Mouse (Mus musculus) heart, adult 2 months (tissue): ENCODE measurements around the gene Krt4. TPM values are rescaled to one million over a fixed set of nuclear protein-coding genes. Genes with fewer than 3 reads are reported as not detected.

Experiments
- DNase-seq, 2 experiments: peaks; one replicate each; pipeline ENCODE4 v3.0.0; 2021
- H3K27ac ChIP-seq: fragments of 200-600 bp; 2 replicates; pipeline ENCODE4 v1.8.1; 2022
- H3K27me3 ChIP-seq: fragments of 200-500 bp; 2 replicates; pipeline ENCODE4 v1.6.1; 2012; ENCODE audit warnings: mild to moderate bottlenecking, low read length, inconsistent platforms, mixed read lengths; ENCODE audit not compliant: control insufficient read depth, insufficient read depth
- H3K36me3 ChIP-seq: fragments of 200-500 bp; 2 replicates; pipeline ENCODE4 v1.6.1; 2012; ENCODE audit warnings: low read length, inconsistent platforms; ENCODE audit not compliant: control insufficient read depth, insufficient read depth
- H3K4me1 ChIP-seq: fragments of 200-500 bp; 2 replicates; pipeline ENCODE4 v1.6.1; 2011; ENCODE audit warnings: low read length; ENCODE audit not compliant: control insufficient read depth, insufficient read depth
- H3K4me3 ChIP-seq: fragments of 200-600 bp; 2 replicates; pipeline ENCODE4 v1.8.1; 2022
- H3K79me2 ChIP-seq: fragments of 200-500 bp; replicated peaks from 2 replicates; pipeline ENCODE4 v1.6.1; 2012; ENCODE audit warnings: mild to moderate bottlenecking, inconsistent platforms, low read length, moderate library complexity, mixed read lengths; ENCODE audit not compliant: control insufficient read depth, insufficient read depth
- H3K9ac ChIP-seq: fragments of 200-500 bp; 2 replicates; pipeline ENCODE4 v1.6.1; 2012; ENCODE audit warnings: low read depth, mild to moderate bottlenecking, control low read depth, inconsistent platforms, low read length, mixed read lengths
- CTCF ChIP-seq: fragments of 200-600 bp; IDR thresholded peaks from 2 replicates; pipeline ENCODE4 v1.8.1; 2022; ENCODE audit warnings: antibody characterized with exemption, mild to moderate bottlenecking, moderate library complexity
- EP300 ChIP-seq: fragments of 200-500 bp; IDR thresholded peaks from 2 replicates; pipeline ENCODE4 v1.6.1; 2011; ENCODE audit warnings: low read depth, low read length, control low read depth; ENCODE audit not compliant: insufficient read depth
- POLR2A ChIP-seq: fragments of 200-500 bp; IDR thresholded peaks from 2 replicates; pipeline ENCODE4 v1.6.1; 2011; ENCODE audit warnings: mild to moderate bottlenecking, low read depth, low read length, control low read depth; ENCODE audit not compliant: insufficient read depth
- WGBS: fragments of 180-500 bp; shearing (Covaris S2); methylation state at CpG from one replicate; pipeline ENCODE4 v1.1.7; 2018; 5-methylcytosine and 5-hydroxymethylcytosine counted together
- intact Hi-C: fragments of 180-260 bp; cut with DNase I; formaldehyde crosslinking; loops from one replicate; pipeline ENCODE4 v1.15.1; 2025
- polyA plus RNA-seq: library from polyadenylated mRNA; depleted of rRNA; stranded (reverse); fragments of >200 nt; gene quantifications from 2 replicates; pipeline ENCODE4 v1.2.3, GENCODE M21; 2012
- total RNA-seq, 2 experiments: library from RNA; stranded (reverse); gene quantifications; 2 replicates each; pipeline ENCODE4 v1.2.3; 2021

The Krt4 gene
- total and polyA plus RNA-seq, 3 experiments, result 0.43 TPM; not detected in 2

DNA sequence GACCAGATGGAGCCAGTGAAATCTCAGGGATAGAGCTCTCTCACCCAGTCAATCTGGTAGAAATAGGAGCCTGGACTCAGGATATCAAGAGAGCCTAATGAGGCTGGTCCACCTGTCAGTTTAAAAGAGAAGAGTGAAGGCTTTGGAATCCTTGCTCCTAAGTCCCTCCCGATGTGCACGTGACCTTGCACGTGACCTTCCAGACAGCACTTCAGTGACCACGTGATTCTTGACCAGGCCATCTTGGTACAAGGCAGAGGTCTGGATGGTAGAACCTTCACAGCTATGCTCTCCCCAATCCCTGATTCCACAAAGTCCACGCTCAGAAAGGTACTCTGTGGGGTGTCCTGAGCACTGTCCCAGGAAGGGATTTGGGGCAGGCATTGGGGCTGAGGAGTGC is 19.7 kb downstream of the Krt4 start:
- Histone ChIP-seq H3K79me2 (no peaks in the 10 kb centered on the region), H3K9ac (no peak overlapping the region), H3K27me3 (no peaks in the 10 kb centered on the region), H3K36me3 (no peaks in the 10 kb centered on the region), H3K27ac (no peak overlapping the region), H3K4me3 (no peak overlapping the region), H3K4me1 (no peaks in the 10 kb centered on the region)
- intact Hi-C loops, result no loop called here
- no peak for TF ChIP-seq POLR2A
- TF ChIP-seq EP300, result no peak
- TF ChIP-seq CTCF, result no peak
- WGBS, result 79% methylated on average over 5 of the region's 5 CpGs
- no peak for DNase-seq

DNA sequence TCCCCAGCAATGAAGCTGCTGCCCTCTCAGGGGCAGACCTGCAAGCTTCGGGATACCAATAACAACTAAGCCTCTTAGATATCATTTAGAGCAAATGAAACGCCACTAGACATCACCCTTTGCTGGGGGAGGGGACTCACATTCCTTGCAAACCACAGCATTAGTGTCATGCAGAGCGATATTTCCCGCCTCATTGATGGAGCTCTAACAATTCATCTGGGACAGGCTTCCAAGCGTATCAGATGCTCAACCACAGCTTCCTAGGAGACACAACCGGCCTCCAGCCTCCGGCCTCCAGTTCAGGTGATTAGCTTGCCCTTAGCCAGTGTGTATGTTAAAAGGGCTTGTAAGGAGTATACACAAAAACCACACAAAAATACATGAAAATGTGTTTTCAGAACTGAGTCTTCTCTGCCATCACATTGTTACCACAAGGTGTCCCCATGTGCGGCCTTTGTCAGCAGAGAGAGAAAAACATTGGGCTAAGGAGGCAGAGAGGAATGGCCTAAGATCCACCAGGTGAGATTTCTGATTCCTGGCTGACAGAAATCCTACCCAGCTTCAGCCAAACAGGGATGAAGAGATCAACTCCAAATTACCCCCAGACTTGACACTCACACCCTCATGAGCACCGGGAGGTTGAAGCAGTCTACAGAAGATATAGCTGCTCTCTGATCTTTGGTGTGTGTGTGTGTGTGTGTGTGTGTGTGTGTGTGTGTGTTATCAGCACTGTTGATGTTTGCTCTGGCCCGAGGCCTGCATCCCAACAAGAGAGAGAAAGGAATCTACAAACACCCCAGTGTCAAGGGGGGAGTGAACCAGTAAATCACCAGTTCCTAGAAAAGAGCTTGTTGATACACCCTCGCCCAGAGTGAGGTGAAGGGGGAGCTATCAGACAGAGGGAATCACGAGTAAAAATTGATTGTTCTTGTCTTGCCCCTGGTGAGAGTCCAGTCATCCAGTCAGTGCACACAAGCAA is 22.1 kb downstream of the Krt4 start:
- no peak overlapping the region for H3K4me3 ChIP-seq
- intact Hi-C loops, result no loop called here
- H3K9ac ChIP-seq, result no peak overlapping the region
- TF ChIP-seq POLR2A (no peak), EP300 (no peak), CTCF (peak; percentile 50)
- H3K79me2 ChIP-seq, result no peaks in the 10 kb centered on the region
- no peaks in the 10 kb centered on the region for H3K4me1 ChIP-seq
- H3K27me3 ChIP-seq, result no peaks in the 10 kb centered on the region
- no peak for DNase-seq
- H3K27ac ChIP-seq, result no peak overlapping the region
- WGBS, result 45% methylated on average over 12 of the region's 12 CpGs
- no peaks in the 10 kb centered on the region for H3K36me3 ChIP-seq

DNA sequence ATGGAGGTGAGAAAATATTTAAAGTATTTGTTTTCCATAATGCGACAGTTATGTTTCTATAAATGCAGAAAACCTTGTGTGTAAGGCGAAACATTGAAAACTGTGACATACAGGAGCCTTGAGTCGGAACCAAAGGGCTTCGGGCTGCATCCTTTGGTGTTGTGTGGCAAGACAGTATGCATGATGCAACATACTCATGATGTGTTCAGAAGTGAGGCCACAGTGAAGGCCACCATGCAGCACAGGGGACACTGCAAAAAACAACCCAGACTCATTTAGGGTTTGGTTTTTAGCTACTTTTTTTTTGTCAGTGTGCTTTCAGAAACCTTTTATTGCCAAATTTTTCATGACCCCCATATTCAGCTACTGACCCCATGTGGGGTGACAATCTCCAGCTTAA is 29.3 kb downstream of the Krt4 start:
- 85% methylated on average over 4 of the region's 4 CpGs for WGBS
- Histone ChIP-seq H3K9ac (no peak overlapping the region), H3K4me1 (no peaks in the 10 kb centered on the region), H3K36me3 (no peaks in the 10 kb centered on the region), H3K79me2 (no peaks in the 10 kb centered on the region), H3K4me3 (no peak overlapping the region), H3K27ac (no peak overlapping the region), H3K27me3 (no peaks in the 10 kb centered on the region)
- no peak for DNase-seq
- TF ChIP-seq EP300, result no peak
- no peak for TF ChIP-seq CTCF
- no peak for TF ChIP-seq POLR2A
- intact Hi-C loops, result no loop called here

DNA sequence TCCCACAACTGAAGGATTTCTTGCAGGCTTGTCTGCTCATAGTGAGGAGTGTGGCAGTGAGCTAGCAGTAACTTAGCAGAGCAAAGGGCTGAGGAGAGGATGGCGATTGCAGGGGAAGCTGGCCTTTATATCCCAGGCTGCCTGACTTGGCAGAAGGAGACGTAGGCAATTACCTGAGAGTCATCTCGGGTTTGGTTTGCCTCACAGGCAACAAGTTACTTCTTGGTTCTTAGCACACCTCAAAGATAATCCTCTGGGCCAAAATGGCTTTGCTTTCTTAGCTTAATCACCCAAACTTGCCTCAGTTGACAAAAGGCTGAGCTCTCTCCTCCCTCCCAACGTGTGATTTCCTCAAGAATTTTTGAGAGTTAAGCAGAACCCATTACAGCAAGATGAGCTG is 31.7 kb downstream of the Krt4 start, which contains the start of gene Krt76:
TSS of gene Krt76 (minus strand) at position 101 of the 400 bp plus-strand sequence.
- Histone ChIP-seq H3K27me3 (no peaks in the 10 kb centered on the region), H3K27ac (no peak within 1 kb of the TSS), H3K4me1 (no peaks in the 10 kb centered on the region), H3K36me3 (no peaks in the 10 kb centered on the region), H3K9ac (no peak within 1 kb of the TSS), H3K4me3 (no peak within 1 kb of the TSS), H3K79me2 (no peaks in the 10 kb centered on the region)
- no peak for TF ChIP-seq EP300
- no peak for TF ChIP-seq POLR2A
- TF ChIP-seq CTCF, result no peak
- no peak for DNase-seq
- intact Hi-C loops, result no loop called here
- 51% methylated on average over 4 of the region's 4 CpGs for WGBS

DNA sequence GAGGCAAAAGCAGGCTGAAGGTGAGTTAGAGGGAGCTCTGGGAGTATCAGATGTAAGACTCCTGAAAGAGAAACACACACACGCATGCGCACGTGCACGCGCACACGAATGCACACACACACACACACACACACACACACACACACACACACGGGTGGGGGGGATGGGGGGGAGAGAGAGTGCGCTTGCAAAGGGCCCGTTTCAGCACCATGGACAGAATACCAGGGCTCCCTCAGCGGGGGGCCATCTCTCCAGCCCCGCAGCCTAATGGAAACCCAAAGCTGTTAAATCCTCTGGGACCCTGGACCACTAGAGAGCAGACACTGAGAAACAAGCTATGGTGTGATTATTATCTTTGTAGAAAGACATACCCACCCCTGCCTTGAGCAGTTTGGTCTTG is 44.8 kb downstream of the Krt4 start:
- intact Hi-C loops, result no loop called here
- no peak for DNase-seq
- no peaks in the 10 kb centered on the region for H3K4me1 ChIP-seq
- 12% methylated on average over 11 of the region's 11 CpGs for WGBS
- H3K4me3 ChIP-seq, result no peak overlapping the region
- H3K27me3 ChIP-seq, result peaks cover under 1% of the 10 kb centered on the region; the same call in 1 of the 2 replicates
- H3K36me3 ChIP-seq, result no peaks in the 10 kb centered on the region
- no peak for TF ChIP-seq EP300
- TF ChIP-seq CTCF, result no peak
- no peak for TF ChIP-seq POLR2A
- no peak overlapping the region for H3K9ac ChIP-seq
- H3K79me2 ChIP-seq, result no peaks in the 10 kb centered on the region
- no peak overlapping the region for H3K27ac ChIP-seq

DNA sequence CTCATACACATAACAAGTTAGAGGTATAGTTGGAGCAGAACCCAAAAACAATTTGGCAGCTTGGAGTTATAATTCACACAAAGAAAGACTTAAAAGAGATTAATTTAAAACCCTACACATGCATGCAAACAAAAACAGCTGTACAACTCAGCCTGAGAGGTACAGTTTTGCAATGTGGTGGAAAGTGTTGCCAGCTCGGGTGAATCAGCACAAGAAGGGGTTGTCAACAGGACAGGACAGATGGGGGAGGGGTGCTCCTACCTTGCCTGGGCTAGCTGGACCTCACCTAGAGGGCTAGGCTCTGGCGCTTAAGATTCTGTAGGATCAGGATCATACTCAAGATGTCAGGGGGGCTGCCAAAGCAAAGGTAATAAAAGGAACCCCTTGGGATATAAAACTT is 46.5 kb downstream of the Krt4 start:
- 50% methylated on average over 2 of the region's 2 CpGs for WGBS
- Histone ChIP-seq H3K79me2 (no peaks in the 10 kb centered on the region), H3K27ac (no peak overlapping the region), H3K4me3 (no peak overlapping the region), H3K36me3 (no peaks in the 10 kb centered on the region), H3K27me3 (no peaks in the 10 kb centered on the region), H3K9ac (no peak overlapping the region), H3K4me1 (no peaks in the 10 kb centered on the region)
- intact Hi-C loops, result no loop called here
- DNase-seq, result no peak
- TF ChIP-seq EP300 (no peak), POLR2A (no peak), CTCF (no peak)
